Comparison of ENCODE assay signal across 8 mouse cellular contexts in genomic region chr19:44562652-44563206, GRCm38 (mm10). TPM values are rescaled to one million over a fixed set of nuclear protein-coding genes. Genes with fewer than 3 reads are reported as not detected.
DNase-seq lines count a peak whose midpoint lies in the region; ATAC-seq lines count a peak whose summit lies in the region.

Hif1an (plus strand) TSS chr19:44562850.

- H3K4me1 ChIP-seq in intestine, embryonic 14.5 days (replicated peaks; ENCODE audit: control insufficient read depth, insufficient read depth, low read length), result peaks cover 14% of the 10 kb centered on the region; the same call in 1 of the 2 replicates

- peak; percentile 93 to 95 for DNase-seq in adrenal gland, adult 18-20 months (ENCODE audit: low spot score in 2 of 2)
- peak; percentile 96 for DNase-seq in embryo, embryonic 11 days
- DNase-seq in gastrocnemius, postnatal 25 days, result peak; percentile 89
- DNase-seq in intestine, embryonic 14.5 days (ENCODE audit: low spot score), result peak; percentile 97
- DNase-seq in left cerebral cortex, postnatal 14 days (ENCODE audit: low spot score in 2 of 2), result peak; percentile 95 to 96
- DNase-seq in mesoderm, embryonic 11.5 days (ENCODE audit: low read depth, low spot score), result peak; percentile 97
- peak; percentile 92 for DNase-seq in right cerebral cortex, postnatal 36 days (ENCODE audit: low spot score in 2 of 2)
- DNase-seq in yolk sac, embryonic 10.5 days (ENCODE audit: low spot score), result peak; percentile 93

- H3K4me3 ChIP-seq in intestine, embryonic 14.5 days (ENCODE audit: low read depth, low read length), result peak within 1 kb of the TSS; percentile 66

- no peaks in the 10 kb centered on the region for H3K27me3 ChIP-seq in intestine, embryonic 14.5 days (replicated peaks; ENCODE audit: control insufficient read depth, insufficient read depth, low read length)

- H3K9ac ChIP-seq in intestine, embryonic 14.5 days (ENCODE audit: low read length), result peak within 1 kb of the TSS; percentile 71

- H3K27ac ChIP-seq in intestine, embryonic 14.5 days (ENCODE audit: low read depth), result peak within 1 kb of the TSS; percentile 30; the same call in 1 of the 2 replicates

- no peaks in the 10 kb centered on the region for H3K9me3 ChIP-seq in intestine, embryonic 14.5 days (ENCODE audit: control insufficient read depth, low read length)

- H3K4me2 ChIP-seq in intestine, embryonic 14.5 days (ENCODE audit: low read length), result peak within 1 kb of the TSS; percentile 89

- under 1% methylated on average over 33 of the region's 33 CpGs for WGBS in intestine, embryonic 14.5 days

- intact Hi-C loops in left cerebral cortex, postnatal 14 days (cut with DNase I), result no loop called here

- peak; percentile 97 for ATAC-seq in intestine, embryonic 14.5 days (replicated peaks; ENCODE audit: low FRiP score, low TSS enrichment, low read depth)

- peaks cover 34% of the 10 kb centered on the region for H3K36me3 ChIP-seq in intestine, embryonic 14.5 days (ENCODE audit: control insufficient read depth, insufficient read depth, low read length)

RNA-seq across cellular contexts. Expression of gene Hif1an, which starts in this region (rescaled TPM):
- 10 to 100 TPM; 22.9 to 27.9 TPM for total RNA-seq in adrenal gland, adult 18-20 months (2021)
- 10 to 100 TPM; 86.7 to 94.7 TPM for total RNA-seq in gastrocnemius, postnatal 25 days (2021)
- polyA plus RNA-seq in intestine, embryonic 14.5 days (2014; fragmentation: Nextera tagmentation; extraction: Ambion mirVana), result 24.8 TPM in 2 replicates
- total RNA-seq in left cerebral cortex, postnatal 14 days (2021), result 10 to 100 TPM; 31.7 to 34.6 TPM

Comparison
In these comparisons a context has a peak if more than half of its experiments do, and no peak if none do; other contexts are left out.
1. Peak in every context shown above with its lines: DNase-seq, ATAC-seq, H3K4me3 ChIP-seq and H3K27ac ChIP-seq.